Mouse (Mus musculus) adipocyte (in vitro differentiated cells): Measurements from ENCODE around the gene Inip.
"Not testable (repeated sequence)": the region's sequence is repeated elsewhere in the genome, so short reads cannot be mapped to it uniquely, and the experiment has no call there.

ENCODE experiments used
- DNase-seq: peaks from one replicate; pipeline ENCODE4 v3.0.0-alpha.2; 2016; ENCODE audit warnings: low spot score

Gene Inip

DNA sequence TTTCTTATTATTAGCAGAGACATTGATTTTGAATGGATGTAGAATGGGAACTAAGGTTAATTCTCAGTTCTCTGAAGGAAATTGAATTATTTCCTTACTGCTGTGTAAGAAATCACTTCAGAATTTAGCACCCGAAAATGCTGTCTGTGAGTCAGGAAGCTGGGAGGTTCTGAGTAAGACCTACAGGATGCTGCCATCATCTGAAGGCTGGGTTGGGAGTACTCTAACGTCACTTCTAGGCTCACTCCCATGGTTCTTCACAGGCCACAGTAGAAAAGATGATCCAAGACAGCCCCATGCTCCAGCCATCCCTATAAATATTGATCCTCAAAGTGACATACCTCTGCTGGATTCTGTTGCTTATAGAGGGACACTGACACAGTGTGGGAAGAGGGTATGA is 6.1 kb upstream of the Inip start:
- no peak for DNase-seq

DNA sequence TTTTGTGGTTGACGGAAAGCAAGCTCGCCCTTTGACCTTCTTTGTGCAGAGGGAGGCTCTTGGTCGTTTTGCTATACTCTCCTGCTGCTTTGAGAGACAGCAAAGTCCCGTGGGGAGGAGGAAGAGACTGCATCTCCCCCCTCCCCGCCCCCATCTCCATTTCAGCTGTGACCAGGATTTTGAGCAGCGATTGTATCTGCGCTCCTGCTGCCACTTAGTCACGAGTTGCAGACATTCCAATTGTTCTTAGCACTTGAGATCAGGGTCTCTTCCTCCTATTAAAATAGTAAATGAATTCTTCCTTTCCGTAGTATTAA is 5.4 kb upstream of the Inip start:
- no peak for DNase-seq

GRCm38 (mm10) chr4:59805968-59806878 is 4.8 kb upstream of the Inip start:
- DNase-seq = peak; percentile 32

DNA sequence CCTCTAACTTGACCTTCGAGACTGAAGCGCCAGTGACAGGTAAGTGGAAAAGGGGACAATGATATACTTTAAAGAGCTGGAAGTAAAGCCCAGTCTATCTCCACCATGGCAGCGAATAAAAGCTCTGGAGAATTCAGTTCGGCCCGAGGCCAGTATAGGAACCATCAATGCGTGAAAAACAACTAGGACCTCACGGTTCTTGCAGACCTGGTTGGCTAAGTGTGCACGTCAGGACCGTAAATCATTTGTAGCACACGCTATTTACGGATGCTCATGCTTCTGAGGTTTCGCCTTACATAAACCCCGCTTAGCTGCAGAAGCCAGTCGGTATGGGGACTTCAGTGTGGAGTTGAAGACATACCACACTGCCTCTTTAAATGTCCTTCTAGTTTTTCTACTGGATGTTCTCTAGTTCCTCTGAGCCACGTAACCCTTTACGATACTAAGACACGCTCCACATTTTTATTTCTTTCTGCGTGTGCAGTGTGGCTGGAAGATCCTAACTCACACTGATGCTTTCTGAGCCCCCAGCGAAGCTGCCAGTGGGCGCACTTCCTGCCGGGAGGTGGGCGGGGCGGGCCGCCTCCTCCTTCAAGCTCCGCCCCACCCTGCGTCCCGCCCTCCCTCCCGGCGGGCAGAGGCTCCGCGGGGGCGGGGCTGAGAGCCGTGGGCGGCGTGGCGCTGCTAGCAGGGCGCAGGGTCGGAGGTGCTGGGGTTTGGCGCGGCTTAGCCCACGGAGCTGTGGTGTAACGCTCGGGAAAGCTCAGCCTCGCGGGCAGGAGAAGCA is 4.0 kb upstream of the Inip start, which contains the start of gene Snx30:
Gene Snx30 (plus strand): TSS at position 660 of the 787 bp plus-strand sequence.
- DNase-seq = peak; percentile 77

- no peak for DNase-seq
Measured at GRCm38 (mm10) chr4:59804754-59805153, 3.4 kb upstream of the Inip start.

DNA sequence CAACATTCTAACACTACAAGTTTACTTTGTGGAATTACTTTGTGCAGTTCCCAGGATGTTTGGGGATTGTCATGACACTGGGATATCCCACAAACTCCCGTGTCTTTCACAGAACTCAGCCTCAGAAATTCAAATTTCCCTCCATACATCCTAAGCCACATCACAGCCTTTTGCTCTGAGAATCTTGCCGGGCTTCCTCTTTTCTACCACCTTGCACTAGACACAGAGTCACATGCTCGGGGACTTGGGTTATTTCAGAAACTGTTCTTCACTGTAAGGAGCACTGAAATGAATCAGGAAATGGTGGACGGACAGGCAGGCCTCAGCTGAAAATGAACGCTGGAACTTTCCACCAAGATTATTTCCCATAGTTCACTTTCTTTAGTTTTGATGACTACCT is 2.0 kb upstream of the Inip start:
- DNase-seq = no peak

- no peak for DNase-seq
Measured at GRCm38 (mm10) chr4:59802792-59803191, 1.4 kb upstream of the Inip start.

DNA sequence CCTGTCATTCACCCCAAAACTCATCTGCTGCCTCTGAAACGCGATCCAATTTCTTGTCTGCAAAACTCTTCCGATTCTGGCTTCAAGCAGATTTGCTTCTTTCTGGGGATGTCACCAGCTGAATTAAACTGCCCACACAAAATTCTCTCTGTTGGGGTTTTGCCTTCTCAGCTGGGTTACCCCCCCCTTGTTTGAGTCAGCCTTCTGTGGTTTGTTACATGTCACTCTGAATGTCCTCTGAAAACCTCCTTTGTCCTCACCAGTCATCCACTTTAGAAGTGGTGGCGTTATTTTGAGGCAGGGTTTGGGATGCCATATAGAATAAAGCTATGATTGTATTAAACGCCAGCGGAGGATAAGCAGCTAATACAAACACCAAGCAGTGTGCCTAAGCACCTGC is 718 bp upstream of the Inip start:
- no peak for DNase-seq

DNA sequence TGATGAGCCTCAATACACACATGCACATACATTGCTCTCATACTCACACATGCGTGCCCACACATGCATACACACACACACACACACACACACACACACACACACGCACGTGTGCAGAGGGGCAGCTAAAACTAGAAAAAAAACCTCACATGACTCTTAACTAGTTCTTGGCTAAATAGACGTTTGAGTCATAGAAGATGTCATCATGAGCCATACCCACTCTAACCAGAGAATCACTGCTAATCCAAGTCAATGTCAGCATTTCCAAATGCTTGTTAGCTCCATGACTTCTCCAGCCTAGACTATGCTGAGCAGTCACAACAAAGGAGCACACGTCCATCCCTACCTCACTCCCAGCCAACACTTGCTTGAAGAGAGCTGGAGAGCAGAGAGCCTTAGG is 1.2 kb downstream of the Inip start:
- DNase-seq = no peak

- DNase-seq = no peak
Measured at GRCm38 (mm10) chr4:59795788-59796455, 5.5 kb downstream of the Inip start.

DNA sequence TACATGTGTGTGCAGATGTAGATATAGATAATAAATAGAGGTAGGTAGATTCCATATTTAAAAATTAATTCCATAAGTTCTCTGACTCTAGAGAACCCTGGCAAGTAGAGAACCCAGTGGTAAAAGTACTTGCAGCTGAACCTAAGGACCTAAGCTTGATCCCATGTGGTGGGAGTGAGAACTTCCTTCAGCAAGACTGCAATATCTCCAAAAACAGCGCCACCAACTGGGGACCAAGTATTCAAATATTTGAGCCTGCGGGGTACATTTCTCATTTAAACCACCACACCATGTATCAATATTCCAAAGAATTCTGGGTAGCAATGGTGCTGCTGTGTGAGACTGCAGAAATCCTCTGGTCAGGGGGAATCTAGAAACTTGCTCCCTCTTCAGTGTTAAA is 7.3 kb downstream of the Inip start:
- no peak for DNase-seq

GRCm38 (mm10) chr4:59793626-59794025 is 7.8 kb downstream of the Inip start:
- not testable (repeated sequence) for DNase-seq

DNA sequence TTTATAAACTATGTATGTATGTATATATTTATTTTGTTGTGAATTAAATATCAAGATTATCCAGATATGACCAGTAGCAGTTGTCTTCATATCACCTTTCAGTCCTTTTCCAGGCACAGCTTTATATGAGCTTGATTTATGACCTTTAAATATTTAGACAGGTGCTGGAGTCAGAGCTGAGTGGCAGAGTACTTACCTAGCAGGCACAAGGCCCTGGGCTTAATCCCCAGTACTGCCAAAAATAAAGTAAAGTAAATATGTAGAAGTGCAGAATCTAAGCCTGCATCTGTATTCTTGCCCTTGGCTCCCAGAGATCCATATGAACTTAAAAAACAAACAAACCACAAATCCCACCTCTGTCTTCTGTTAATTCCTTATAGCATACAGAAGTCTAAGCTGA is 12.4 kb downstream of the Inip start:
- no peak for DNase-seq

DNA sequence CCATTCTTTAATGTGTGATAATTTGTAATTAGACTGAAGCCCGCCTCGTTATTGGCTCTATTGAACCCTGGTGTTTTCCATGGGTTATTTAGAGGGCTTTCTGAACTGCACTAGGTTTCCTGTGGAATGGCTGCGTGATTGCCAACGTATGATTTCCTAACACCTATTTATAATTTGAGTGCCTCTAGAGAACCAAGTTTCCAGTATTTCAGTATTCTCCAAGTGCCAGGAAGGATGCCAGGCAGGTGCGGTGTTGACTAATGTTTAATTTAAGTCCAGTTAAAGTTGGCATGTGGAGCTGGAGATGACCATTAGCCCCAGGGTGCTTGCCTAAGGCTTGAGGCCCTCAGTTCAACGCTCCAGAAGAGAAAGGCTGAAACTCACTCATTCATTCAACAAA is 14.3 kb downstream of the Inip start:
- DNase-seq = no peak

DNA sequence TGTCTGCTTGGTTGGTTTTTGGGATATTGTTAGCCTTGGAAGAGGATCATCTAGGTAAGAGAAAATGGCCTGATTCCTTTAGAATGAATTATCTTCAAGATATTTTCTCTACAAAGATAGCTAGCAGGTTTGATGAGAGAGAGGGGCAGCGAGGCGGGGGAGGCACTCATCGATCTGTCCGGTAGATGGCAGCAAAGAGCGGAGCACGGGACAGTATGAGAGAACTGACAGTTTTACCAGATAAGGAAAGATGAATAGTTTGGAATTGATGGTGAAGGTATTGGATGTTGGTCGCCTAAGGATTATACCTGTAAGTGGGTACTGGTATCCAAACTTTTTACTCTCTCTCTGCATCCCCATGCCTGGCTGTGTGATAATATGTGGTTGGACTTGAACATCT is 14.7 kb downstream of the Inip start:
- peak; percentile 71 for DNase-seq

DNA sequence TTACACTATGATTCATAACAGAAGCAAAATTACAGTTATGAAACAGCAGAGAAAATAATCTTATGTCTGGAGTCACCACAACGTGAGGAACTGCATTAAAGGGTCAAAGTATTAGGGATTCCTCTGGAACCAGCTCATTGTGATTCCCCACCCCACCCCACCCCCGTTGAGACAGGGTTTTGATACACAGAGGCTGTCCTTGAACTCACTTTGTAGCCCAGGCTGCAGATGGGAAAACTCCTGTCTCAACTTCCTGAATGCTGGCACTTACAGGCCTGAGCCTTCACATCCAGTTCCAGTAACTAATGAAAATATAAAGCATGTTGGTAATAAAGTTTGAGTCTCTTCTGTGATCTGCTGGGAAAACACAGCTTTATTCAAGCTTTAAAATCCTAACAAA is 16.0 kb downstream of the Inip start:
- no peak for DNase-seq

GRCm38 (mm10) chr4:59783685-59784279 is 17.6 kb downstream of the Inip start:
- peak; percentile 98 for DNase-seq

- no peak for DNase-seq
Measured at GRCm38 (mm10) chr4:59782853-59783684, 18.3 kb downstream of the Inip start.

GRCm38 (mm10) chr4:59780568-59780967 is 20.8 kb downstream of the Inip start:
- peak; percentile 48 for DNase-seq

DNA sequence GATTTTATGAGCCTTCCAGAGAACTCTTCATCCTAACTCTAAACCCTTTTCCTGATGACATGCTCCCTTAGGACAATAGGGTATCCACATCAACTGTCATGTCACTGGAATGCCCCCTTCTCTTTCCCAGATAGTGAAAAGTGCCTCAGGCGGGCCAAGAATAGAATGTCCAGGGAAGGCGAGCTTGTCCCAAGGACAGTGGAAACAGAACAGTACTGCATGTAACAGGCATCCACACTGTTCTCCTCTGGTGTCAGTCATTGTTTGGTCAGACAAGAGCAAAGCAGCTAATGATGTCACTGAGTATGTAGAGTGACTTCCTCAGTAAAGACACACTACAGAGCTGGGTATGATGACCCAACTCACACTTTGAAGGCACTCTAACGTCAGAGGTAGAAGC is 23.6 kb downstream of the Inip start:
- no peak for DNase-seq

DNA sequence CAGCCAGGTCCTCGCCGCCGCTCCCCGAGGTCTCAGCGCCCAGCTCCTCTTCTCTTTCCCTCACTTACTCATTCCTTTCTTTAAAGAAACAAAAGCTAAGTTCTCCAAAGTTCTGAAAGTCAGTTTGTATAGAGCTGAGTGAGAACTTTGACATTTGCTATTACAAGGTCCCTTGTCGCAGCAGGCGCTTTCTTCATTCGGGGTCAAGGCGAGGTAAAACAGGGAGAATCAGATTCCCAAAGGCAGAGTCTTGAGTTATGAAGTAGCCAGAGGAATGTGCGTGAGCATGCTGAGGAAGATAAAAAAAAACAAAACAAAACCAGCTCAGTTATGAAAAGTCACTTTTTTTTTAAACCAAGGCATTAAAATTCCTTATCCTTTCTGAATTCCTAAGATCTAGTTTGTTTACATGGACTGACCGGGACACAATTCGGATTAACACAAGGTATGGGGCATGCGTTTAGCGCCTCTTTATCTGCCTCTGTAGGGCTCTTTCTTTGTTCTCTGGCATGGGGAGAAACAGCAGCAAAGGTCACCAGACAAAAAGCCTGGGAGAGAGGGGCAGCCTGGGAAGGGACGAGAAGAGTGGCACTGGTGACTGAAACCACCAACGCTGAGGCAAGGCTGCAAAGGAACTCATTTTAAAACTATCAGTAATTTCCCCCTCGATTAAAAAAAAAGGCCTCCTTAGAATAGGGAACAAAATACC is 29.1 kb downstream of the Inip start:
- DNase-seq = no peak
